Mouse (Mus musculus): ENCODE data around the gene Cd3d.

DNA sequence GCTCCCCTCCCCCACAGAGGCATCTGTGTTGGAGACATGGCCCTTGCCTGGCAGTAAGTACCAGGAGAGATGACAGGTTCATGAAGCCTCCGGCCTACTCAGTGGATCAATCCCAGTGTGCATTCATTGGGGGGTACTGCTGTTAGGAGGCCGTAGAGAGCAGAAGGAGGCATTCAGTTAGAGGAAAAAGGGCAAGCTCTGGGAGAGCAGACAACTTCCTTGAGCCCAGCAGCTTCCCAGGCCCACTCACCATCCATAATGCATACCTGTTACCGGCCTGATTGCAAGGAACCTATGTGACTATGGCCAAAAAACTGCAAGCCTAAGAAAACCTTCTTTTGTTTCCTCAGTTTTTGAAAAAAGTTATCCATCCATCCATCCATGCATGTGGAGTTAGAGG, 52.9 kb downstream of the Cd3d start:
- TF ChIP-seq POLR2A (IDR thresholded peaks at IDR 0.05; ENCODE audit: insufficient read length, low read depth), result no peak
- TF ChIP-seq USF1 (IDR thresholded peaks at IDR 0.05; ENCODE audit: low read depth), result no peak

Measured in myocyte (in vitro differentiated cells).